Mouse (Mus musculus) bone marrow, adult 2 months (tissue): ENCODE data around the gene Sbf1.

Experiments
- CTCF ChIP-seq: fragments of 200-500 bp; IDR thresholded peaks from 2 replicates; pipeline ENCODE4 v1.5.1; 2011; ENCODE audit warnings: low read length, control low read depth; ENCODE audit not compliant: control insufficient read depth, insufficient read depth
- POLR2A ChIP-seq: fragments of 200-500 bp; IDR thresholded peaks from 2 replicates; pipeline ENCODE4 v1.6.1; 2011; ENCODE audit warnings: low read depth, mild to moderate bottlenecking, control low read depth, low read length, borderline replicate concordance; ENCODE audit not compliant: control insufficient read depth

DNA sequence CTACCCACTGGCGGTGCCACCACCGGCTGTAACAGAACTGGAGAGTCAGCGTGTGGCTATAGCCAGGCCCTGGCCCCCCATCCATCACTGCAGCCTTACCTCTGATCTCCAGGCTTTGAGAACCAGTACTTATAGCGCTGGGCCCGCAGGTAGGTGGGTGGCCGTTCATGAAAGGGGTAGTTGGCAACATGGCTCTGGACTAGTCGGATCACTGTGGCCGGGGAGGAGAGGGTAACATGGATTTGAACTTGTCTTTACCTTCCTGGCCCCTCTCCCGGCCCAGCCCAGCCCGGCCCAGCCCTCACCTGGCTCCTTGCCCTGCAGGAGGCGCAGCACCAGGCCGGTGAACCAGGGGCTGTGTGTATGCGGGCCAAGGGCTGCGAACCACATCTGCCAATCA is 36.9 kb upstream of the Sbf1 start:
- TF ChIP-seq CTCF (no peak), POLR2A (no peak)
